In genomic region chr1:79832719-79833404, GRCm38 (mm10) we compare ENCODE assay signal across 9 mouse cellular contexts. TPM values are rescaled to one million over a fixed set of nuclear protein-coding genes. Genes with fewer than 3 reads are reported as not detected.
DNase-seq lines count a peak whose midpoint lies in the region; ATAC-seq and TF ChIP-seq lines count a peak whose summit lies in the region.
"Had no signal": no experiment of that assay in that cellular context is flagged by ENCODE, and none has a peak within 500 bp of the region (broad histone marks: within the 10 kb centered on the region; RNA-seq: fewer than 3 reads in every experiment).

No protein-coding gene starts in this region.

- no peak overlapping the region for H3K27ac ChIP-seq in forebrain, embryonic 15.5 days (replicated peaks)
- H3K27ac ChIP-seq in left cerebral cortex, adult 2 months: no peak overlapping the region
- H3K27ac ChIP-seq in kidney, embryonic 16.5 days (ENCODE audit: low read length): no peak overlapping the region

- 36% methylated on average over 16 of the region's 16 CpGs for WGBS in forebrain, embryonic 15.5 days
- WGBS in kidney, embryonic 16.5 days: 82% methylated on average over 16 of the region's 16 CpGs

- H3K4me2 ChIP-seq in forebrain, embryonic 15.5 days (replicated peaks): no peak overlapping the region
- H3K4me2 ChIP-seq in kidney, embryonic 16.5 days (replicated peaks; ENCODE audit: low read depth, low read length): no peak overlapping the region

- no peak overlapping the region for H3K9ac ChIP-seq in forebrain, embryonic 15.5 days (replicated peaks)
- H3K9ac ChIP-seq in kidney, embryonic 16.5 days (replicated peaks; ENCODE audit: low read length): no peak overlapping the region

- no peak overlapping the region for H3K4me3 ChIP-seq in forebrain, embryonic 15.5 days
- H3K4me3 ChIP-seq in left cerebral cortex, adult 2 months: no peak overlapping the region
- no peak overlapping the region for H3K4me3 ChIP-seq in kidney, embryonic 16.5 days (ENCODE audit: low read length)

- H3K9me3 ChIP-seq in forebrain, embryonic 15.5 days: no peaks in the 10 kb centered on the region
- H3K9me3 ChIP-seq in kidney, embryonic 16.5 days (ENCODE audit: low read length): no peaks in the 10 kb centered on the region

- intact Hi-C loops in gastrocnemius, postnatal 14 days (cut with DNase I; ENCODE audit: low total_unique reads): no loop called here
- intact Hi-C loops in left cerebral cortex, adult 2 months (cut with DNase I): no loop called here

- no peaks in the 10 kb centered on the region for H3K27me3 ChIP-seq in forebrain, embryonic 15.5 days
- H3K27me3 ChIP-seq in kidney, embryonic 16.5 days (ENCODE audit: insufficient read depth, low read length): no peaks in the 10 kb centered on the region
- H3K27me3 ChIP-seq: CH12.LX had no signal

- peak; percentile 14 for DNase-seq in gastrocnemius, postnatal 10 days
- no peak for DNase-seq in gastrocnemius, postnatal 14 days
- DNase-seq in R1 (ENCODE audit: low read depth, low spot score): peak; percentile 17
- DNase-seq in lung, postnatal 10 days: peak; percentile 22
- no peak for DNase-seq in adrenal gland, adult 18-20 months (ENCODE audit: low spot score in 2 of 2)
- no peak for DNase-seq in left cerebral cortex, adult 2 months (ENCODE audit: extremely low spot score in 1 of 2, low spot score in 2 of 2)

- H3K36me3 ChIP-seq in forebrain, embryonic 15.5 days: no peaks in the 10 kb centered on the region
- H3K36me3 ChIP-seq in kidney, embryonic 16.5 days (ENCODE audit: insufficient read depth, low read length): no peaks in the 10 kb centered on the region

- peak; percentile 88 for ATAC-seq in forebrain, embryonic 15.5 days (replicated peaks)
- ATAC-seq in kidney, embryonic 16.5 days (ENCODE audit: low FRiP score, low TSS enrichment): no peak

- no peak for TF ChIP-seq CTCF in left cerebral cortex, adult 2 months (IDR thresholded peaks at IDR 0.05)

- peaks cover 8% of the 10 kb centered on the region; the same call in 1 of the 2 replicates for H3K4me1 ChIP-seq in forebrain, embryonic 15.5 days
- no peaks in the 10 kb centered on the region for H3K4me1 ChIP-seq in kidney, embryonic 16.5 days (ENCODE audit: insufficient read depth, low read length)

RNA-seq across cellular contexts. Expression of gene Serpine2, which starts 28.1 kb away (rescaled TPM):
- total RNA-seq in gastrocnemius, postnatal 10 days (2021): 10 to 100 TPM; 47.0 to 86.2 TPM
- total RNA-seq in gastrocnemius, postnatal 14 days (2021): 10 to 100 TPM; 41.6 to 45.5 TPM
- 47.6 and 55.5 TPM in 2 replicates for polyA plus RNA-seq in forebrain, embryonic 15.5 days (2015; fragmentation: Nextera tagmentation; extraction: Ambion mirVana)
- total RNA-seq in adrenal gland, adult 18-20 months (2021): 10 to 100 TPM; 11.9 to 22.9 TPM
- 100 to 1,000 TPM; 134 to 141 TPM for total RNA-seq in left cerebral cortex, adult 2 months (2021)
- 156 and 176 TPM in 2 replicates for polyA plus RNA-seq in kidney, embryonic 16.5 days (2015; fragmentation: Nextera tagmentation; extraction: Ambion mirVana)

RNA-seq across cellular contexts. Expression of gene Wdfy1, which starts 56.9 kb away (rescaled TPM):
- 10 to 100 TPM; 16.6 to 18.7 TPM for total RNA-seq in gastrocnemius, postnatal 10 days (2021)
- total RNA-seq in gastrocnemius, postnatal 14 days (2021): 10 to 100 TPM; 10.5 to 13.5 TPM
- polyA plus RNA-seq in forebrain, embryonic 15.5 days (2015; fragmentation: Nextera tagmentation; extraction: Ambion mirVana): 79.6 and 87.1 TPM in 2 replicates
- total RNA-seq in adrenal gland, adult 18-20 months (2021): 10 to 100 TPM; 40.4 to 44.0 TPM
- total RNA-seq in left cerebral cortex, adult 2 months (2021): 10 to 100 TPM; 43.7 to 45.9 TPM
- polyA plus RNA-seq in kidney, embryonic 16.5 days (2015; fragmentation: Nextera tagmentation; extraction: Ambion mirVana): 53.2 and 54.2 TPM in 2 replicates

RNA-seq across cellular contexts. Expression of gene Mrpl44, which starts 57.0 kb away (rescaled TPM):
- 10 to 100 TPM; 35.7 to 39.1 TPM for total RNA-seq in gastrocnemius, postnatal 10 days (2021)
- 10 to 100 TPM; 35.5 to 36.4 TPM for total RNA-seq in gastrocnemius, postnatal 14 days (2021)
- polyA plus RNA-seq in forebrain, embryonic 15.5 days (2015; fragmentation: Nextera tagmentation; extraction: Ambion mirVana): 45.8 and 47.4 TPM in 2 replicates
- 10 to 100 TPM; 43.3 to 54.9 TPM for total RNA-seq in adrenal gland, adult 18-20 months (2021)
- 10 to 100 TPM; 26.9 to 28.8 TPM for total RNA-seq in left cerebral cortex, adult 2 months (2021)
- 63.0 and 66.3 TPM in 2 replicates for polyA plus RNA-seq in kidney, embryonic 16.5 days (2015; fragmentation: Nextera tagmentation; extraction: Ambion mirVana)

Comparison
In these comparisons a context has a peak if more than half of its experiments do, and no peak if none do; other contexts are left out.
1. DNase-seq: peak in gastrocnemius, postnatal 10 days (single experiment), R1 (single experiment) and lung, postnatal 10 days (single experiment); none in gastrocnemius, postnatal 14 days (single experiment), adrenal gland, adult 18-20 months (0 of 2) and left cerebral cortex, adult 2 months (0 of 2).